Mouse (Mus musculus): ENCODE data around the gene Kcnf1.

The Kcnf1 gene

DNA sequence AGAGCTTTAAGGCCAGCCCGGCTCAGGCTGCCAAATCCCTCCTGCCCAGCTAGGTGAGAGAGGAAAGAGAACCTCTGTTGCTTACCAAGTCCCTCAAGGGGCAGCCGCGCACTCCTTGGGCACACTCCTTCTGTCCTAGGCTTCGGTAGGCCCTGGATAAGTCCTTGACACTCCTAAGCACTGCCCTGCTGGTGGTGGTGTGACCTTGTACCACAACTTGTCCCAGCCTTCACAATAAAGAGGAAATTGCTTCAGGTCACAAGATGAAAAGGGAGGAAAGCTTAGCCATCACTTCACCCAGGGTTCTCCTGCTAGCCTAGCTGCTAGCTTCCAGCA lies at the start of gene Kcnf1:
TSS of gene Kcnf1 (minus strand) at position 132 of the 336 bp plus-strand sequence.
- no peak for DNase-seq (ENCODE audit: low read depth)

DNA sequence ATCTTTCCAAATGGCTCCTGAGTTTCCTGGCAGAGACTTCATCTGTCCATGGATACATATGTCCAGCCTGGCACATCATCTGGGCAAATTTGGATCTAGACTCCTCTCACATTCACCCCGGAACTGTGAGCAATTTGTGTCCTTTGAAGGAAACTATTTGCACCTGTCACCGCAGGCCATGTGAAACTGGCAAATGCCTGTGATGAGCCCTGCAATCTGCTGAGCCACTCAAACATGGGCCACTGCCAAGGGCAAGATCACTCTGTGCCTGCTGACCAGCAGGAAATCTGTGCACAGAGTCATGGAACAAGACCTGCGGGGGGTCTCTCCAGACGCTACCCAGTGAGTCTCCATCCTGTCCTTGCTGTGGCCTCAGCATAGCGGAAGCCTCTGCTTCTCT lies 48.3 kb upstream of the Kcnf1 start:
- DNase-seq (ENCODE audit: low read depth) = no peak

- no peak for DNase-seq (ENCODE audit: low read depth)
Measured at GRCm38 (mm10) chr12:17223050-17223449, 46.4 kb upstream of the Kcnf1 start.

- DNase-seq (ENCODE audit: low read depth) = no peak
Measured at GRCm38 (mm10) chr12:17221891-17222428, 45.3 kb upstream of the Kcnf1 start.

- DNase-seq (ENCODE audit: low read depth) = peak; percentile 53
Measured at GRCm38 (mm10) chr12:17220631-17221030, 43.9 kb upstream of the Kcnf1 start.

DNA sequence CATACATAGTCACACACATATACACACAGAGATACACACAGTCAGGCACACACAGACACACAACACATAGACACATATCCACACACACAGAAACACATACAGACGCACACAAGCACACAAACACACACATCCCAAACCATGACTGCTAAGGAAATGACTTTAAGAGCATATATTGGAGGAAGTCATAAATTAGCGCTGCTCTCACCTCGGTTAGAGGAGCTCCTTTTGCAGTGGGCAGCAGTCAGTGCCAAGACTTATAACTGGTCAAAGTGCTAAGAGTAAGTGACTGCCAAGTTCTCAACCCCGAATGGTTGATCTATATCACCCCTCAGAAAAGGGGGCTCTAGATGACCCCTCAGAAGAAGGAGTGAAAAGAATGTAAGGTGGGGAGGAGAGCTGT lies 42.4 kb upstream of the Kcnf1 start:
- DNase-seq (ENCODE audit: low read depth) = no peak

- DNase-seq (ENCODE audit: low read depth) = no peak
Measured at GRCm38 (mm10) chr12:17218390-17218789, 41.7 kb upstream of the Kcnf1 start.

- no peak for DNase-seq (ENCODE audit: low read depth)
Measured at GRCm38 (mm10) chr12:17215751-17216150, 39.1 kb upstream of the Kcnf1 start.

GRCm38 (mm10) chr12:17202492-17203322 lies 26.0 kb upstream of the Kcnf1 start:
- no peak for DNase-seq (ENCODE audit: low read depth)

DNA sequence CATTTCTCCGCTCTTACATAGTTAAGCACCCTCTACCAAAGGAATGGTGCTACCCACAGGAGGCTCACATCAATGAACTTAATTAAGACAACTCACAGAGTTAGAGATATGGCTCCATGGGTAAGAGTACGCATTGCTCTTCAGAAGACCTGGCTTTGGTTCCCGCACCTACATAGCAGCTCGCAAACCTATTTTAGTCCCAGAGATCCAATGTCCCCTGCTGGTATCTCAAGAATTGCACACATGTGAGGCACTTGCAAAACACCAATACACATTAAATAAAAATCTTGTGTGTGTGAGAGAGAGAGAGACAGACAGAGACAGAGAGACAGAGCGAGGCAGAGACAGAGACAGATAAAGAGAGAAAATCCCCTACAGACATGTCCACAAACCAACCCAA lies 21.9 kb upstream of the Kcnf1 start:
- no peak for DNase-seq (ENCODE audit: low read depth)

DNA sequence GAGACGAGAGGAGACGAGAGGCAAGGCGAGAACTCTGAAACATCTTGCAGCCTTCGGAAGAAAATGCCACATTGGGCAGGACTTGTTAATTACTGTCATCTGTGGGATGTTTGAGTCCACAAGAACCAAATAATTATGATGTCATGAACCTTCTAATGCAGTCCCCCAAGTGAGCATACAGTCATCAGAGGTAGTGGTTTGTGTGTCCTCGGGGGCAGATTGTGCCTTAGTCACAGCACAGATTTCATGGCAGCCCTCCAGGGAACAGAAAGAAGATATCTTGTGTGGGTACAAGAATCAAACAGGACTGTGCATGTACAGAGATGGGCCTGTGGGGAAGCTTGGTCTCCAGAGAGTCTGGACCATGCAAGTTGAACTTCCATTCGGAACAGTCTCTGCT lies 17.5 kb upstream of the Kcnf1 start:
- DNase-seq (ENCODE audit: low read depth) = no peak

DNA sequence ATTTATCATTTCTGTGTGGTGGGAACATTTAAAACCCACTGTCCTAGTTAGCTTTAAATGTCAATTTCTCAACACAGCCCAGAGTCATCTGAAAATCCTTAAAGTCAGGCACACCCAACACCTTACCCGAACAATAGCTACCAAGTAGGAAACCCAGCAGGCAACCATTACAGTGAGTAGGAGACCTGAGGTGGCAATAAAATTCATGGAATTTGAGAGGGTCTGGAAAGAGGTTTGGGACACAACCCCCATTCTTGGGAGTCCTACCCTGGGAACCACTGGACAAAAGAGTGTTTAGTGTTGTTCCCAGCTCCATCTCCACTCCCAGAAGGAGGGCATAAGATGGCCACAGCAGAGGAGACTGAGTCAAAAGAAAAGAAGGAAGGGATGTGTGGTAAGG lies 16.6 kb upstream of the Kcnf1 start:
- no peak for DNase-seq (ENCODE audit: low read depth)

DNA sequence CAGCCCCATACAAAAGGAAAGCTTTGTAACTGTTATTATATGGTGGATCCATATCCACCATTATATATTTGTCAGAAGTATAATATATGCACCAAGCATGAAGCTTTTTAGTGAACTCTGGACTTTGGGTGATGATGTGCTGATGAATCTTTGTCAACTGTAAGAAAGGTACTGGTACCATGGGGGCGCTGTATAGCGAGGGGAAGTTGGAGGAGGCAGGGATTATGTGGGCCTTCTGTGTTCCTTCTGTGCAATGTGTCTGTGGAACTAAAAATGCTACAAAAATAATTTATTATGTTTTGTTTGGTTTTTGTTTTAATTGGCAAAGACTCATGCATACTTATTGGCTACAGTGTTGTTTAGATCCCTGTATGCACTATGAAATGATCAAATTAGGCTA lies 16.2 kb upstream of the Kcnf1 start:
- DNase-seq (ENCODE audit: low read depth) = no peak

DNA sequence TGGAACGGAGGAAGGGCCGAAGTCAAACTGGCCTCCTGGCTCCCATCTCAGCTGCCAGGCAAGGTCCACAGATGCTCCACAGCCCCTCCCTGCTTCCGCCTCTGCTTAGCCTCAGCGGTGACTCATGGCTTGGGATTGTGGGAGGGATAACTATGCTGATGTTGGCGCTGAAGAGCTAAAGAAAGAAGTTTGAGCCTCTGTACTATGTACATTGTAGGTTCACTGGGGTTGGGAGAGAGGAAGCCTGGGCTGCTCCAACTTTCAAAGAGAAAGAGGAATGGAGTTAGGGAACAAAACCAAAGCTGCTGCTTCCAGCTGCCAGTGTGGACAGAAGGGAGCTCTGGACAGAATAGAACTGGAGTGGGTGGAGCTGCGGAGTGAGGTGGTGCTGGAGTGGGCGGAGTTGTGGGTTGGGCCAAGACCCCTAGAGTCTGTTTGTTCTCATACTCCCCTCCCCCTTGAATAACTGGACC lies 7.7 kb upstream of the Kcnf1 start:
- peak; percentile 75 for DNase-seq (ENCODE audit: low read depth)

GRCm38 (mm10) chr12:17183788-17184187 lies 7.1 kb upstream of the Kcnf1 start:
- DNase-seq (ENCODE audit: low read depth) = no peak

GRCm38 (mm10) chr12:17176041-17176756 lies 489 bp downstream of the Kcnf1 start:
- no peak for DNase-seq (ENCODE audit: low read depth)

DNA sequence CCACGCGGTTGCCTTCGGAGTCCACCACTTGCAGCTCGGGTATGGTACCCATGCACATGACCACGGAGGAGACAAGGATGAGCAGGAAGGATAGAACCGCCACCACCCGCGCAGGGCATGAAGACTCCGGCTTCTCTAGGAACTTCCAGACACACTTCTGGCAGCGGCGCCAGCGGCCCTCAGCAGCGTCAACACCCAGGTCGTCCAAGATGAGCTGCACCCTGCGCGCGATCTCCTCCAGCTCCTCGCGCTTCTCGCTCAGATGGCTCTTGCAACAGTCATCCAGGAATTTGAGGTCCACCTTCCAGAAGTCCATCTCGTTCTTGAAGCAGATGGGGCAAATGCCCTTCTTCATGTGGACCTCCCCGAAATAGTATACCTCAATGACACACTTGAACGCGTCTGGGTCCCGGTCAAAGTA lies 1.1 kb downstream of the Kcnf1 start:
- no peak for DNase-seq (ENCODE audit: low read depth)

GRCm38 (mm10) chr12:17175124-17175523 lies 1.6 kb downstream of the Kcnf1 start:
- DNase-seq (ENCODE audit: low read depth) = no peak

GRCm38 (mm10) chr12:17174134-17174893 lies 2.4 kb downstream of the Kcnf1 start:
- no peak for DNase-seq (ENCODE audit: low read depth)

DNA sequence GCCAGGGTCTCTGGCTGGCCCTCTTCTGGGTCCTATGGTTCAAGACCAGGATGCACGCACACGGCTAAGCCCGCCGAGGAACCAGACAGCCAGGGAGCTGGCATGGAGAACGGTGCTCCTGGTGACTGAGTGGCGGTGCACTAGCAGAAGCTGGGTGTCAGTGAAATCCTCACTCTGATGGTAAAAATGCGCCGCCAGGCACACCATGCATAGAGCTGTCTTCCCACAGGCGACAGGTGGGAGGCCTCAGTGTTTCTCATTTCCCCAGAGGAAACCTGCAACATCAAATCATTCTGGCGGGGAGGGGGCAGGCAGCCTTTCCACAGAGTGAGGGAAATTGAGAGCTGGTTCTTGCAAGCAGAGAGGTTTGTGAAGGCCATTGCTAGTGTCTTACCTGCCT lies 6.3 kb downstream of the Kcnf1 start:
- no peak for DNase-seq (ENCODE audit: low read depth)

DNA sequence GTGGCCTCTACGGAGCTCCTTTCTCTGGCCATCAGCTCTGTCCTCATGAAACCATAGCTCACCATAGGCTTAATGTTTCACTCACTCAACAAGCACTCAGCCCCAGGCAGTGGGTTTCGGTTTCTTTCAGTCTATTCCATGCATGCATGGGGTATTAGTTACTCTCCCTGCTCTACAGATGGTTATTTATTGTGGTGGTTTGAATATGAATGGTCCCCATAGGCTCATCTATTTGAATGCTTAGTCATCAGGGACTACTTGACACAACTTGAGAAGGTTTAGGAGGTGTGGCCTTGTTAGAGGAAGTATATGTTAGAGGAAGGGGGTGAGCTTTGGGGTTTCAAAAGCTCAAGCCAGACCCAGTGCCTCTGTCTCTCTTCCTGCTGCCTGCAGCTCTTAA lies 10.6 kb downstream of the Kcnf1 start:
- no peak for DNase-seq (ENCODE audit: low read depth)

GRCm38 (mm10) chr12:17163996-17164395 lies 12.7 kb downstream of the Kcnf1 start:
- DNase-seq (ENCODE audit: low read depth) = no peak

Data from fibroblast of lung, adult 2 months (primary cell).